Mouse (Mus musculus) hindbrain, embryonic 15.5 days (tissue): Measurements from ENCODE around the gene Kcna10. TPM values are rescaled to one million over a fixed set of nuclear protein-coding genes. Genes with fewer than 3 reads are reported as not detected.
A peak's percentile ranks its signal among the peaks of the same experiment; 100 is the strongest.

Source experiments
- ATAC-seq: fragments of 200-750 bp; cut with Nextera tagmentation; 2 replicates; pipeline ENCODE4 v1.8.0; 2017; ENCODE audit warnings: low read depth, moderate number of reproducible peaks, moderate TSS enrichment; ENCODE audit not compliant: low FRiP score
- H3K27ac ChIP-seq: fragments of 300-500 bp; sonication (generic); replicated peaks from 2 replicates; pipeline ENCODE4 v1.5.1; 2015; ENCODE audit warnings: mild to moderate bottlenecking, inconsistent platforms
- H3K27me3 ChIP-seq: fragments of 300-500 bp; sonication (generic); 2 replicates; pipeline ENCODE4 v1.6.1; 2015; ENCODE audit warnings: control low read depth, inconsistent platforms
- H3K36me3 ChIP-seq: fragments of 300-500 bp; sonication (generic); 2 replicates; pipeline ENCODE4 v1.6.1; 2015; ENCODE audit warnings: control low read depth, inconsistent platforms
- H3K4me1 ChIP-seq: fragments of 300-500 bp; sonication (generic); replicated peaks from 2 replicates; pipeline ENCODE4 v1.6.1; 2015; ENCODE audit warnings: control low read depth, inconsistent platforms
- H3K4me2 ChIP-seq: fragments of 300-500 bp; sonication (generic); 2 replicates; pipeline ENCODE4 v1.6.1; 2015; ENCODE audit warnings: moderate library complexity, mild to moderate bottlenecking, inconsistent platforms
- H3K4me3 ChIP-seq: fragments of 300-500 bp; sonication (generic); 2 replicates; pipeline ENCODE4 v1.5.1; 2015; ENCODE audit warnings: mild to moderate bottlenecking, inconsistent platforms
- H3K9ac ChIP-seq: fragments of 300-500 bp; sonication (generic); 2 replicates; pipeline ENCODE4 v1.6.1; 2015; ENCODE audit warnings: inconsistent platforms
- H3K9me3 ChIP-seq: fragments of 300-500 bp; sonication (generic); 2 replicates; pipeline ENCODE4 v1.6.1; 2016; ENCODE audit warnings: control low read depth, inconsistent platforms
- WGBS: fragments of 180-500 bp; shearing (Covaris S2); methylation state at CpG from one replicate; pipeline ENCODE4 v1.1.7; 2015; 5-methylcytosine and 5-hydroxymethylcytosine counted together
- polyA plus RNA-seq: library from polyadenylated mRNA; unstranded; fragments of >200 nt; fragmentation: Nextera tagmentation; extraction: Ambion mirVana; gene quantifications from 2 replicates; pipeline ENCODE4 v1.2.1, GENCODE M21; 2015

The Kcna10 gene
- polyA plus RNA-seq: not detected in 2 replicates

- 89% methylated on average over 1 of the region's 1 CpGs for WGBS
- no peak for ATAC-seq
- Histone ChIP-seq H3K4me1 (no peaks in the 10 kb centered on the region), H3K27me3 (no peaks in the 10 kb centered on the region), H3K9me3 (no peaks in the 10 kb centered on the region), H3K36me3 (no peaks in the 10 kb centered on the region), H3K9ac (no peak within 1 kb of the TSS), H3K4me3 (no peak within 1 kb of the TSS), H3K4me2 (no peak within 1 kb of the TSS), H3K27ac (no peak within 1 kb of the TSS)
These were observed at the start of gene Kcna10 for GRCm38 (mm10) chr3:107182756-107183155. Gene Kcna10, plus strand, starts transcription at chr3:107183056.

- H3K4me2 ChIP-seq: no peak overlapping the region
- H3K27me3 ChIP-seq: no peaks in the 10 kb centered on the region
- no peak overlapping the region for H3K4me3 ChIP-seq
- H3K27ac ChIP-seq: no peak overlapping the region
- H3K4me1 ChIP-seq: 0 out of 2 replicates have a peak, but pooled peaks cover 2% of the 10 kb centered on the region
- H3K9me3 ChIP-seq: no peaks in the 10 kb centered on the region
- ATAC-seq: no peak
- no peaks in the 10 kb centered on the region for H3K36me3 ChIP-seq
- no peak overlapping the region for H3K9ac ChIP-seq
- WGBS: 85% methylated on average over 3 of the region's 3 CpGs
These were observed 48.4 kb upstream of the Kcna10 start for GRCm38 (mm10) chr3:107134457-107134856.

GRCm38 (mm10) chr3:107147126-107147525 lies 35.7 kb upstream of the Kcna10 start:
- Histone ChIP-seq H3K9ac (no peak overlapping the region), H3K27ac (no peak overlapping the region), H3K4me3 (no peak overlapping the region), H3K36me3 (no peaks in the 10 kb centered on the region), H3K9me3 (no peaks in the 10 kb centered on the region), H3K27me3 (no peaks in the 10 kb centered on the region), H3K4me2 (no peak overlapping the region), H3K4me1 (peaks cover 10% of the 10 kb centered on the region)
- 48% methylated on average over 7 of the region's 7 CpGs for WGBS
- ATAC-seq: no peak

- no peak overlapping the region for H3K4me2 ChIP-seq
- no peak overlapping the region for H3K4me3 ChIP-seq
- ATAC-seq: no peak
- H3K27me3 ChIP-seq: no peaks in the 10 kb centered on the region
- H3K9me3 ChIP-seq: no peaks in the 10 kb centered on the region
- 83% methylated on average over 3 of the region's 3 CpGs for WGBS
- no peak overlapping the region for H3K9ac ChIP-seq
- no peaks in the 10 kb centered on the region for H3K36me3 ChIP-seq
- peaks cover 10% of the 10 kb centered on the region for H3K4me1 ChIP-seq
- no peak overlapping the region for H3K27ac ChIP-seq
These were observed 33.9 kb upstream of the Kcna10 start for GRCm38 (mm10) chr3:107149006-107149405.

- Histone ChIP-seq H3K4me2 (no peak overlapping the region), H3K4me3 (no peak overlapping the region), H3K9me3 (no peaks in the 10 kb centered on the region), H3K9ac (no peak overlapping the region), H3K4me1 (peaks cover 10% of the 10 kb centered on the region), H3K27ac (peak overlapping the region; percentile 42; the same call in 1 of the 2 replicates), H3K27me3 (no peaks in the 10 kb centered on the region), H3K36me3 (no peaks in the 10 kb centered on the region)
- 32% methylated on average over 3 of the region's 3 CpGs for WGBS
- ATAC-seq: peak; percentile 82
These were observed 32.4 kb upstream of the Kcna10 start for GRCm38 (mm10) chr3:107150469-107150868.

GRCm38 (mm10) chr3:107150872-107151540 lies 31.9 kb upstream of the Kcna10 start:
- Histone ChIP-seq H3K27ac (no peak overlapping the region), H3K27me3 (no peaks in the 10 kb centered on the region), H3K4me1 (peaks cover 10% of the 10 kb centered on the region), H3K4me3 (no peak overlapping the region), H3K9me3 (no peaks in the 10 kb centered on the region), H3K9ac (no peak overlapping the region), H3K4me2 (no peak overlapping the region), H3K36me3 (no peaks in the 10 kb centered on the region)
- peak; percentile 68 for ATAC-seq
- WGBS: 29% methylated on average over 7 of the region's 7 CpGs

GRCm38 (mm10) chr3:107153772-107154655 lies 28.8 kb upstream of the Kcna10 start:
- Histone ChIP-seq H3K4me2 (no peak overlapping the region), H3K9me3 (no peaks in the 10 kb centered on the region), H3K27ac (no peak overlapping the region), H3K36me3 (no peaks in the 10 kb centered on the region), H3K27me3 (no peaks in the 10 kb centered on the region), H3K9ac (no peak overlapping the region), H3K4me3 (no peak overlapping the region), H3K4me1 (peaks cover 10% of the 10 kb centered on the region)
- WGBS: 90% methylated on average over 11 of the region's 11 CpGs
- ATAC-seq: no peak

GRCm38 (mm10) chr3:107158856-107159255 lies 24.0 kb upstream of the Kcna10 start:
- Histone ChIP-seq H3K4me2 (no peak overlapping the region), H3K9ac (no peak overlapping the region), H3K27ac (no peak overlapping the region), H3K4me3 (no peak overlapping the region), H3K36me3 (no peaks in the 10 kb centered on the region), H3K9me3 (no peaks in the 10 kb centered on the region), H3K27me3 (no peaks in the 10 kb centered on the region; the same call in 1 of the 2 replicates), H3K4me1 (peaks cover 6% of the 10 kb centered on the region)
- ATAC-seq: no peak
- 76% methylated on average over 7 of the region's 7 CpGs for WGBS

GRCm38 (mm10) chr3:107159418-107159817 lies 23.4 kb upstream of the Kcna10 start:
- ATAC-seq: no peak
- 65% methylated on average over 3 of the region's 3 CpGs for WGBS

GRCm38 (mm10) chr3:107159859-107160324 lies 23.0 kb upstream of the Kcna10 start:
- no peaks in the 10 kb centered on the region for H3K36me3 ChIP-seq
- peak overlapping the region; percentile 23 for H3K4me3 ChIP-seq
- 1% methylated on average over 17 of the region's 17 CpGs for WGBS
- ATAC-seq: peak; percentile 62; the same call in 1 of the 2 replicates
- H3K27me3 ChIP-seq: no peaks in the 10 kb centered on the region; the same call in 1 of the 2 replicates
- H3K4me1 ChIP-seq: peaks cover 6% of the 10 kb centered on the region
- peak overlapping the region; percentile 53 for H3K4me2 ChIP-seq
- peak overlapping the region; percentile 37 for H3K9ac ChIP-seq
- no peaks in the 10 kb centered on the region for H3K9me3 ChIP-seq
- H3K27ac ChIP-seq: no peak overlapping the region

More at GRCm38 (mm10) chr3:107159418-107159817, 23.4 kb upstream of the Kcna10 start:
- Histone ChIP-seq H3K27me3 (no peaks in the 10 kb centered on the region; the same call in 1 of the 2 replicates), H3K4me3 (no peak overlapping the region), H3K27ac (no peak overlapping the region), H3K9ac (no peak overlapping the region), H3K9me3 (no peaks in the 10 kb centered on the region), H3K36me3 (no peaks in the 10 kb centered on the region), H3K4me2 (peak overlapping the region; percentile 53), H3K4me1 (peaks cover 6% of the 10 kb centered on the region)

- Histone ChIP-seq H3K27me3 (no peaks in the 10 kb centered on the region; the same call in 1 of the 2 replicates), H3K4me3 (no peak overlapping the region), H3K4me1 (peaks cover 6% of the 10 kb centered on the region), H3K9ac (no peak overlapping the region), H3K4me2 (no peak overlapping the region), H3K36me3 (no peaks in the 10 kb centered on the region), H3K9me3 (no peaks in the 10 kb centered on the region), H3K27ac (no peak overlapping the region)
- 73% methylated on average over 2 of the region's 2 CpGs for WGBS
- no peak for ATAC-seq
These were observed 20.1 kb upstream of the Kcna10 start for GRCm38 (mm10) chr3:107162741-107163140.

- Histone ChIP-seq H3K4me2 (no peak overlapping the region), H3K27me3 (no peaks in the 10 kb centered on the region), H3K27ac (no peak overlapping the region), H3K9me3 (no peaks in the 10 kb centered on the region), H3K36me3 (no peaks in the 10 kb centered on the region), H3K9ac (no peak overlapping the region), H3K4me3 (no peak overlapping the region), H3K4me1 (no peaks in the 10 kb centered on the region)
- 79% methylated on average over 2 of the region's 2 CpGs for WGBS
- no peak for ATAC-seq
These were observed 13.3 kb upstream of the Kcna10 start for GRCm38 (mm10) chr3:107169552-107169951.
